Mouse (Mus musculus): ENCODE results near the gene Ccdc65.

GRCm38 (mm10) chr15:98662198-98662566 is 45.8 kb upstream of the Ccdc65 start:
- TF ChIP-seq CTCF (IDR thresholded peaks at IDR 0.05; ENCODE audit: control insufficient read depth, insufficient read depth, insufficient replicate concordance, low read depth, low read length) (no peak), POLR2A (IDR thresholded peaks at IDR 0.05; ENCODE audit: control insufficient read depth, low read depth, low read length) (no peak)

Data from testis, adult 2 months (tissue).